Mouse (Mus musculus): Measurements from ENCODE around the gene Mmaa. TPM values are rescaled to one million over a fixed set of nuclear protein-coding genes. Genes with fewer than 3 reads are reported as not detected.

The Mmaa gene
- total RNA-seq, 2 experiments from 2014 or later = 17.1 to 18.3 TPM

- no peak for DNase-seq (ENCODE audit: extremely low spot score in 1 of 2, low spot score in 2 of 2)
- intact Hi-C loops (cut with DNase I) = loop anchor here (5.0 kb wide), 1 partner anchor 267 kb away; the partner anchor contains the start of gene Zfp827
Measured at GRCm38 (mm10) chr8:79293841-79294240, 896 bp downstream of the Mmaa start.

GRCm38 (mm10) chr8:79292712-79293264 lies 1.9 kb downstream of the Mmaa start:
- DNase-seq (ENCODE audit: extremely low spot score in 1 of 2, low spot score in 2 of 2) = no peak
- intact Hi-C loops (cut with DNase I) = loop anchor here (5.0 kb wide), 1 partner anchor 265 kb away; the partner anchor contains the start of gene Zfp827

- peak in 1 of 2 experiments; percentile 41 for DNase-seq (ENCODE audit: extremely low spot score in 1 of 2, low spot score in 2 of 2)
- intact Hi-C loops (cut with DNase I) = no loop called here
Measured at GRCm38 (mm10) chr8:79289592-79289991, 5.1 kb downstream of the Mmaa start.

- intact Hi-C loops (cut with DNase I) = no loop called here
- no peak for DNase-seq (ENCODE audit: extremely low spot score in 1 of 2, low spot score in 2 of 2)
Measured at GRCm38 (mm10) chr8:79288681-79289080, 6.1 kb downstream of the Mmaa start.

- DNase-seq (ENCODE audit: extremely low spot score in 1 of 2, low spot score in 2 of 2) = no peak
- intact Hi-C loops (cut with DNase I) = no loop called here
Measured at GRCm38 (mm10) chr8:79288250-79288649, 6.5 kb downstream of the Mmaa start.

- no peak for DNase-seq (ENCODE audit: extremely low spot score in 1 of 2, low spot score in 2 of 2)
Measured at GRCm38 (mm10) chr8:79286424-79286823, 8.3 kb downstream of the Mmaa start.

GRCm38 (mm10) chr8:79284626-79285025 lies 10.1 kb downstream of the Mmaa start:
- no peak for DNase-seq (ENCODE audit: extremely low spot score in 1 of 2, low spot score in 2 of 2)
- intact Hi-C loops (cut with DNase I) = no loop called here

More at GRCm38 (mm10) chr8:79286424-79286823, 8.3 kb downstream of the Mmaa start:
- intact Hi-C loops (cut with DNase I) = no loop called here

GRCm38 (mm10) chr8:79281376-79281890 lies 13.3 kb downstream of the Mmaa start:
- intact Hi-C loops (cut with DNase I) = no loop called here
- DNase-seq (ENCODE audit: extremely low spot score in 1 of 2, low spot score in 2 of 2) = no peak

GRCm38 (mm10) chr8:79277264-79277870 lies 17.4 kb downstream of the Mmaa start:
- intact Hi-C loops (cut with DNase I) = no loop called here
- no peak for DNase-seq (ENCODE audit: extremely low spot score in 1 of 2, low spot score in 2 of 2)

- intact Hi-C loops (cut with DNase I) = no loop called here
- DNase-seq (ENCODE audit: extremely low spot score in 1 of 2, low spot score in 2 of 2) = no peak
Measured at GRCm38 (mm10) chr8:79274940-79275339, 19.8 kb downstream of the Mmaa start.

- intact Hi-C loops (cut with DNase I) = no loop called here
- no peak for DNase-seq (ENCODE audit: extremely low spot score in 1 of 2, low spot score in 2 of 2)
Measured at GRCm38 (mm10) chr8:79273776-79274175, 21.0 kb downstream of the Mmaa start.

GRCm38 (mm10) chr8:79272676-79273075 lies 22.1 kb downstream of the Mmaa start:
- DNase-seq (ENCODE audit: extremely low spot score in 1 of 2, low spot score in 2 of 2) = no peak
- intact Hi-C loops (cut with DNase I) = no loop called here

- intact Hi-C loops (cut with DNase I) = no loop called here
- no peak for DNase-seq (ENCODE audit: extremely low spot score in 1 of 2, low spot score in 2 of 2)
Measured at GRCm38 (mm10) chr8:79268921-79269320, 25.8 kb downstream of the Mmaa start.

GRCm38 (mm10) chr8:79261920-79262319 lies 32.8 kb downstream of the Mmaa start:
- intact Hi-C loops (cut with DNase I) = no loop called here

GRCm38 (mm10) chr8:79256076-79256705 lies 38.5 kb downstream of the Mmaa start:
- DNase-seq (ENCODE audit: extremely low spot score in 1 of 2, low spot score in 2 of 2) = peak in 1 of 2 experiments; percentile 16
- intact Hi-C loops (cut with DNase I) = no loop called here

More at GRCm38 (mm10) chr8:79261920-79262319, 32.8 kb downstream of the Mmaa start:
- no peak for DNase-seq (ENCODE audit: extremely low spot score in 1 of 2, low spot score in 2 of 2)

- intact Hi-C loops (cut with DNase I) = no loop called here
Measured at GRCm38 (mm10) chr8:79253742-79254141, 41.0 kb downstream of the Mmaa start.

GRCm38 (mm10) chr8:79248470-79248869 lies 46.3 kb downstream of the Mmaa start, which contains the start of gene 1700011L22Rik:
1700011L22Rik (minus strand) TSS chr8:79248570.
- no peak for DNase-seq (ENCODE audit: extremely low spot score in 1 of 2, low spot score in 2 of 2)
- intact Hi-C loops (cut with DNase I) = no loop called here

More at GRCm38 (mm10) chr8:79253742-79254141, 41.0 kb downstream of the Mmaa start:
- DNase-seq (ENCODE audit: extremely low spot score in 1 of 2, low spot score in 2 of 2) = peak; percentile 12 to 24

GRCm38 (mm10) chr8:79243422-79243821 lies 51.3 kb downstream of the Mmaa start:
- no peak for DNase-seq (ENCODE audit: extremely low spot score in 1 of 2, low spot score in 2 of 2)
- intact Hi-C loops (cut with DNase I) = no loop called here

- no peak for DNase-seq (ENCODE audit: extremely low spot score in 1 of 2, low spot score in 2 of 2)
- intact Hi-C loops (cut with DNase I) = no loop called here
Measured at GRCm38 (mm10) chr8:79239996-79240395, 54.7 kb downstream of the Mmaa start.

GRCm38 (mm10) chr8:79239320-79239719 lies 55.4 kb downstream of the Mmaa start:
- DNase-seq (ENCODE audit: extremely low spot score in 1 of 2, low spot score in 2 of 2) = no peak
- intact Hi-C loops (cut with DNase I) = no loop called here

All from left cerebral cortex, postnatal 10 days (tissue).